Mouse (Mus musculus) myocyte (in vitro differentiated cells): Measurements from ENCODE around the gene Dhps.

Experiments
- CEBPB ChIP-seq: IDR thresholded peaks from 2 replicates; pipeline ENCODE4 v1.6.1; 2011; ENCODE audit warnings: mild to moderate bottlenecking, moderate library complexity; ENCODE audit not compliant: poor library complexity, insufficient read depth, severe bottlenecking
- E2F4 ChIP-seq: IDR thresholded peaks from one replicate; pipeline ENCODE4 v1.6.1; 2011; ENCODE audit warnings: mild to moderate bottlenecking, control low read depth, moderate library complexity; ENCODE audit not compliant: insufficient read depth
- MAX ChIP-seq: IDR thresholded peaks from one replicate; pipeline ENCODE4 v1.6.1; 2011; ENCODE audit warnings: low read depth, mild to moderate bottlenecking, control low read depth
- MYOD1 ChIP-seq, 3 experiments: IDR thresholded peaks; one replicate each; pipeline ENCODE4 v1.6.1; 2011; ENCODE audit warnings: control low read depth in 2 of 3, low read depth in 2 of 3, mild to moderate bottlenecking in 2 of 3, moderate library complexity in 1 of 3; ENCODE audit not compliant: insufficient read length in 2 of 3, control insufficient read depth in 1 of 3
- MYOG ChIP-seq, 3 experiments: IDR thresholded peaks; one replicate each; pipeline ENCODE4 v1.6.1; 2011; ENCODE audit warnings: control low read depth in 2 of 3, low read depth in 2 of 3, mild to moderate bottlenecking in 2 of 3; ENCODE audit not compliant: insufficient read length in 2 of 3, control insufficient read depth in 1 of 3, insufficient read depth in 1 of 3
- POLR2A ChIP-seq: IDR thresholded peaks from one replicate; pipeline ENCODE4 v1.6.1; 2011; ENCODE audit warnings: low read depth, mild to moderate bottlenecking, control low read depth, moderate library complexity; ENCODE audit not compliant: insufficient read length
- POLR2AphosphoS2 ChIP-seq: IDR thresholded peaks from one replicate; pipeline ENCODE4 v1.6.1; 2011; ENCODE audit warnings: low read depth, control low read depth; ENCODE audit not compliant: insufficient read length
- REST ChIP-seq: IDR thresholded peaks from one replicate; pipeline ENCODE4 v1.6.1; 2011; ENCODE audit warnings: mild to moderate bottlenecking, control low read depth, moderate library complexity; ENCODE audit not compliant: insufficient read depth, insufficient read length
- SRF ChIP-seq: IDR thresholded peaks from one replicate; pipeline ENCODE4 v1.6.1; 2011; ENCODE audit warnings: low read depth; ENCODE audit not compliant: control insufficient read depth, insufficient read length
- TCF12 ChIP-seq: IDR thresholded peaks from one replicate; pipeline ENCODE4 v1.6.1; 2011; ENCODE audit warnings: mild to moderate bottlenecking, control low read depth; ENCODE audit not compliant: poor library complexity, insufficient read depth, severe bottlenecking
- TCF3 ChIP-seq: IDR thresholded peaks from one replicate; pipeline ENCODE4 v1.6.1; 2011; ENCODE audit warnings: low read depth, control low read depth; ENCODE audit not compliant: insufficient read length
- USF1 ChIP-seq: IDR thresholded peaks from one replicate; pipeline ENCODE4 v1.6.1; 2011; ENCODE audit warnings: low read depth, mild to moderate bottlenecking, control low read depth, moderate library complexity

DNA sequence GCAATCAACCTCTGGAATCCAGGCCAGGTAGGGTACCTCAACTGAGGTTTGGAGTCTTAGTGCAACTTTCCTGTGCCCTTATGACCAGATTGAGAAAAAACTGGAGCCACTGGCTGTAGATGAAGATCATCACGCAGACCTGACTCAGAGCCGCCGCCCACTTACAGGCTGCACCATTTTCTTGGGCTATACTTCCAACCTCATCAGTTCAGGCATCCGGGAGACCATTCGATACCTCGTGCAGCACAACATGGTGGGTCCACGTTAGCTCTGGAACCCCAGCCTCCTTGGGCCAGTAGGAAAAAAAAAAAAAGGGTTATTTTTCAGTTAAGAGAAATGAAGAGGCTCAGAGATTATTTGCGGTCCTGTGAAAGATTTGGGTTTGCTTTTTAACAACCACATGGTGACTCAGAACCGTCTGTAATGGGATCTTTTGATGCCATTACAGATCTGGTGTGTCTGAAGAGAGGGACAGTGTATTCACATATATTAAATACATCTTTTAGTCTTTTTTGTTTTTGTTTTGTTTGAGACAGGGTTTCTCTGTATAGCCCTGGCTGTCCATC, 890 bp downstream of the Dhps start:
- TF ChIP-seq POLR2A (no peak), TCF12 (no peak), POLR2AphosphoS2 (no peak), MYOD1 (IDR thresholded peaks at IDR 0.05; ENCODE audit: control insufficient read depth in 1 of 3, insufficient read length in 2 of 3, low read depth in 2 of 3) (no peak), E2F4 (no peak), MAX (no peak), USF1 (no peak), REST (no peak), CEBPB (no peak), TCF3 (no peak), MYOG (IDR thresholded peaks at IDR 0.05; ENCODE audit: control insufficient read depth in 1 of 3, insufficient read depth in 1 of 3, insufficient read length in 2 of 3, low read depth in 2 of 3) (no peak), SRF (no peak)
